Mouse (Mus musculus) inflammation-experienced regulatory T-cells, adult 6 months (primary cell): ENCODE measurements around the gene Ptchd3. TPM values are rescaled to one million over a fixed set of nuclear protein-coding genes. Genes with fewer than 3 reads are reported as not detected.

ENCODE experiments used
- polyA plus RNA-seq, 3 experiments: library from polyadenylated mRNA; unstranded; fragments of 100-300 nt; shearing (Covaris generic); gene quantifications; one replicate each; pipeline ENCODE4 v1.2.1; 2017

The Ptchd3 gene
- polyA plus RNA-seq, 3 experiments from 2014 or later = not detected

Other genes starting within 250 kb of the Ptchd3 start
- gene B3gntl1, start 157.1 kb upstream of the Ptchd3 start, polyA plus RNA-seq = 10 to 100 TPM in 2 of 3 experiments, 1 to 10 TPM in 1; 6.4 to 12.1 (median 10.7) TPM
- gene Metrnl, start 128.7 kb upstream of the Ptchd3 start, polyA plus RNA-seq = 1 to 10 TPM in 2 of 3 experiments, under 1 TPM in 1; 0.55 to 3.0 (median 2.1) TPM